Mouse (Mus musculus) cerebellum, adult 2 months (tissue): ENCODE data around the gene Etv6. TPM values are rescaled to one million over a fixed set of nuclear protein-coding genes. Genes with fewer than 3 reads are reported as not detected.

ENCODE experiments used
- DNase-seq, 2 experiments: peaks; one replicate each; pipeline ENCODE4 v3.0.0; 2021
- H3K27ac ChIP-seq: fragments of 200-500 bp; 2 replicates; pipeline ENCODE4 v1.5.1; 2012; ENCODE audit warnings: low read length, control low read depth, inconsistent platforms; ENCODE audit not compliant: insufficient read depth
- H3K27me3 ChIP-seq: fragments of 200-500 bp; 2 replicates; pipeline ENCODE4 v1.6.1; 2012; ENCODE audit warnings: inconsistent platforms, mild to moderate bottlenecking, low read length, moderate library complexity; ENCODE audit not compliant: control insufficient read depth, insufficient read depth
- H3K4me1 ChIP-seq: fragments of 200-500 bp; 2 replicates; pipeline ENCODE4 v1.6.1; 2011; ENCODE audit warnings: low read length; ENCODE audit not compliant: control insufficient read depth, insufficient read depth
- H3K4me3 ChIP-seq: fragments of 200-500 bp; replicated peaks from 2 replicates; pipeline ENCODE3; 2011; ENCODE audit warnings: mild to moderate bottlenecking, low read depth, low read length, control low read depth; ENCODE audit not compliant: insufficient read depth
- CTCF ChIP-seq: fragments of 200-500 bp; IDR thresholded peaks from 2 replicates; pipeline ENCODE4 v1.5.1; 2011; ENCODE audit warnings: low read depth, mild to moderate bottlenecking, control low read depth, low read length, moderate library complexity, borderline replicate concordance; ENCODE audit not compliant: insufficient read depth
- POLR2A ChIP-seq: fragments of 200-500 bp; IDR thresholded peaks from 2 replicates; pipeline ENCODE4 v1.6.1; 2011; ENCODE audit warnings: low read length, control low read depth, borderline replicate concordance; ENCODE audit not compliant: insufficient read depth
- WGBS: fragments of 180-500 bp; shearing (Covaris S2); methylation state at CpG from one replicate; pipeline ENCODE4 v1.1.7; 2018; 5-methylcytosine and 5-hydroxymethylcytosine counted together
- polyA plus RNA-seq: library from polyadenylated mRNA; depleted of rRNA; stranded (reverse); fragments of >200 nt; gene quantifications from 2 replicates; pipeline ENCODE4 v1.2.3, GENCODE M21; 2012

Gene Etv6
- polyA plus RNA-seq, 1 experiment = 8.9 TPM

DNA sequence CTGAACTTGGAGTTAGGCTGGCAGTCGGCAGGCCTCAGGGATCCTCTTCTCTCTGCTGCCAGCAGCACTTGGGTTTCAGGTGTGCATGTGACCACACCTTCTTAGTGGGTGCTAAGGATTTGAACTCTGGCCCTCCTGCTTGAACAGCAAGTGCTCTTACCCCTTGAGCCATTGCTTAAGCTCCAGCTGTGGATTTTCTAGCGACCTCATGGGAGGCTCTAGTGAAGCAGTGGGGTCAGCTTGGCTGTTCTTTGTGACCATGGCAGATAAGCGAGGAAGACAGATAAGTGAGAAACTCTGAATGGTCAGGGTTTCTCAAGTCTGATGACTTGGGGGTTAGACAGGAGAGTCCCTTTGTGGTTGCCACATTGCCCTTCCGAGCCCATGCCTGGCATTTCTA, 55.4 kb downstream of the Etv6 start:
- H3K27me3 ChIP-seq = no peaks in the 10 kb centered on the region
- DNase-seq = no peak
- WGBS = 92% methylated on average over 4 of the region's 4 CpGs
- no peak overlapping the region for H3K27ac ChIP-seq
- peaks cover 4% of the 10 kb centered on the region; the same call in 1 of the 2 replicates for H3K4me1 ChIP-seq
- no peak overlapping the region for H3K4me3 ChIP-seq
- no peak for TF ChIP-seq POLR2A
- TF ChIP-seq CTCF = no peak

DNA sequence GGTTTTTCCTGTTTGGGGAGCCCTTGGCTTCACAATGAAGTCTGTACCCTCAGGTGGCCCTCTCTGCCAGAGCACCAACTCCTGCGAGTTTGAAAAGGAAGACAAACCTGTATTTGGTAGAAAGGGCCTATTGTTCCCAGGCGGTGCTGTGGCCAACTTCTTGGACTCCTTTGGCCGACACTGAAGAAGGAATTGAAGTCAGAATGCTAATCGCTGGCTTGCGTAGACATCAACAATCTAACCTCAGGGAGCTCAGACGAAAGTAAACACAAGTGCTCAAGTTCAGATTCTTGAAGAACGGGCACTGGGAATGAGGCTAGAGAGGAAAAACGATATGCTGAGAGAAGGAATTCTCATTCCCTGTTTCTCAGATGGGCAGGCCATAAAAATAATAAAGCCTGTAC, 55.9 kb downstream of the Etv6 start:
- H3K27ac ChIP-seq = no peak overlapping the region
- H3K4me1 ChIP-seq = peaks cover 4% of the 10 kb centered on the region; the same call in 1 of the 2 replicates
- WGBS = 78% methylated on average over 8 of the region's 8 CpGs
- no peak for TF ChIP-seq POLR2A
- TF ChIP-seq CTCF = no peak
- peak in 1 of 2 experiments; percentile 22 for DNase-seq
- no peaks in the 10 kb centered on the region for H3K27me3 ChIP-seq
- no peak overlapping the region for H3K4me3 ChIP-seq

- no peak for DNase-seq
- peaks cover 4% of the 10 kb centered on the region; the same call in 1 of the 2 replicates for H3K4me1 ChIP-seq
- H3K4me3 ChIP-seq = no peak overlapping the region
- WGBS = 77% methylated on average over 5 of the region's 5 CpGs
- no peaks in the 10 kb centered on the region for H3K27me3 ChIP-seq
- H3K27ac ChIP-seq = no peak overlapping the region
- TF ChIP-seq CTCF (no peak), POLR2A (no peak)
These were observed 58.6 kb downstream of the Etv6 start for GRCm38 (mm10) chr6:134094066-134094465.

DNA sequence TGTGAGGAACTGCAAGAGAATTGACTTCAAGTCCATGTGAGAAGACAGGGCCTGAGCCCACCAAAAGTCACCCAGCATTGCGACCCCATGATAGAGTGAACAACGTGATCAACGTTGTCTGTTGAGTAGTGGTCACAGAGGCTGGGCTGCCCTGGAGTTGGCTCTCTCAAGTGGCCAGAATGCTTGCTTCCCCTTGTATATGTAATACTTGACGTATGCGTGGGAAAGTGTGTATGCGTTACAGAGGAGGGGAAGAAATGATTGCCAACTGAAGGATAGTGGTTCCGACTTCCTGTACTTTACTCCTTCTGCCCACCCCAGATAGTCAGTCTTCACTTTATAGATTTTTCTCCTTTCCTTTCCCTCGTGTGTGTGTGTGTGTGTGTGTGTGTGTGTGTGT, 59.1 kb downstream of the Etv6 start:
- WGBS = 84% methylated on average over 8 of the region's 8 CpGs
- H3K4me3 ChIP-seq = no peak overlapping the region
- H3K27me3 ChIP-seq = no peaks in the 10 kb centered on the region
- H3K4me1 ChIP-seq = peaks cover 3% of the 10 kb centered on the region; the same call in 1 of the 2 replicates
- no peak overlapping the region for H3K27ac ChIP-seq
- TF ChIP-seq POLR2A (no peak), CTCF (no peak)
- no peak for DNase-seq

GRCm38 (mm10) chr6:134095582-134095981, 60.1 kb downstream of the Etv6 start:
- Histone ChIP-seq H3K27me3 (no peaks in the 10 kb centered on the region), H3K27ac (no peak overlapping the region), H3K4me1 (no peaks in the 10 kb centered on the region), H3K4me3 (no peak overlapping the region)
- WGBS = 87% methylated on average over 4 of the region's 4 CpGs
- DNase-seq = no peak
- TF ChIP-seq CTCF = no peak
- TF ChIP-seq POLR2A = no peak

DNA sequence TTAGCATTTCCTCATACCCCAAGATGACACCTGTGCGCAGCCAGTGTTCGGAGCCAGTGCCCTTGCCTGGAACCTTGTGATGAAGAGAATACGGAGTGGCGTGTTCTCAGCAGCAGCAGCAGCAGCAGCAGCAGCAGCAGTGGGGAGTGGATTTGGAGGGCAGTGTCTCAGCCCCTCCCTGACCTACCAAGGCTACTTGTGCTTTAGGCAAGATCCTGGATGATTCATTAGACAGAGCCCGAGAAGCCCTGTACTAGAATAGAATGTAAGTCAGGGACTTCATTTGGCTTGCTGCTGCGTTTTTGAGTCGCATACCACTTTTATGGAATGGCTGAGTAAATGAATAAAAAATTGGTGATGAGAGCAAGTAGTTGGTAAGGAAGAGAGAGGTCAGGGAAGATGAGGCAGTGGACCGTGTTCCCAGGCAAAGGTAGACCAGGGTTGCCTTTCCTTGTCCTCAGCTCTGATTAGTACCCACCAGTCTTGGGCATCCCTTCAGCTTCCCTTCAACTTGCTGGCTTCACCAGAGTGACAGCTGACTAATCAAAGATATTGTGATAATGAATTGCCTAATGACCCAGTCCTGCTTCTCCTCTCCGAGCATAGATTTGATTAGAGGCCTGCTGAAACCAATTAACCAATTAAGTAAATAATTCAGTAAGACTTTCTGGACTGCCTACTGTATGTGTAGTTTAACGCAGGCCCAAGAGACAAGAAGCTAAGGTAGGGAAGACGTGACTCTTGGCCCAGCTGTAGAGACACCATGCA, 64.7 kb downstream of the Etv6 start:
- no peak for TF ChIP-seq CTCF
- no peak for TF ChIP-seq POLR2A
- Histone ChIP-seq H3K27ac (no peak overlapping the region), H3K4me1 (no peaks in the 10 kb centered on the region), H3K4me3 (no peak overlapping the region), H3K27me3 (no peaks in the 10 kb centered on the region)
- no peak for DNase-seq
- 88% methylated on average over 11 of the region's 11 CpGs for WGBS

- 95% methylated on average over 1 of the region's 1 CpGs for WGBS
- H3K4me3 ChIP-seq = no peak overlapping the region
These were observed 66.9 kb downstream of the Etv6 start for GRCm38 (mm10) chr6:134102396-134102795.

DNA sequence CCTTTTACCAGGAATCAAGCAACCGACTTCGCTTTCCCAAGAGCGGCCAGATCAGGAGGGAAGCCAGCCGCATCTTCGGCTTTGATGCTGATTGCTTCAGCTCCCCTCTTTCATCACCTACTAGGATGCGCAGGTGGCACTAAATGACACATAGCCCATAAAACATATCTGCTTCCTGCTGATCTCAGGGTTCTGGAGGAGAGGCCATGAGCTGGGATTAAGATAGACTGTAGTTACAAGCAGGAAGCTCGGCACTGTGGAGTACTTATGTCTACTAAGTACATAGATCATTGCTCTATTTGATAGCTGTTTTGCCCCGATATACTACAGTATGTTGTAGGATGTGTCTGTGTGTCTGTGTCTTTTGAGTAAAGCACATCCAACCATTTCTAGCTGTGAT, 68.0 kb downstream of the Etv6 start:
- Histone ChIP-seq H3K4me3 (no peak overlapping the region), H3K27ac (no peak overlapping the region), H3K27me3 (no peaks in the 10 kb centered on the region), H3K4me1 (peaks cover 5% of the 10 kb centered on the region; the same call in 1 of the 2 replicates)
- 96% methylated on average over 8 of the region's 8 CpGs for WGBS
- DNase-seq = no peak
- TF ChIP-seq CTCF (no peak), POLR2A (no peak)

More at GRCm38 (mm10) chr6:134102396-134102795, 66.9 kb downstream of the Etv6 start:
- no peak for DNase-seq
- TF ChIP-seq CTCF (no peak), POLR2A (no peak)
- H3K4me1 ChIP-seq = peaks cover 5% of the 10 kb centered on the region; the same call in 1 of the 2 replicates
- H3K27ac ChIP-seq = no peak overlapping the region
- H3K27me3 ChIP-seq = no peaks in the 10 kb centered on the region
